Mouse (Mus musculus) left cerebral cortex, adult 6 months (tissue): Measurements from ENCODE around the gene Olfr731. TPM values are rescaled to one million over a fixed set of nuclear protein-coding genes. Genes with fewer than 3 reads are reported as not detected.

Experiments used
- long read RNA-seq, 2 experiments: library from polyadenylated mRNA; unstranded; transcript quantifications; one replicate each; pipeline ENCODE4 v2.0.0; 2019 to 2020
- polyA plus RNA-seq: library from polyadenylated mRNA; unstranded; fragments of <200 nt; fragmentation: Nextera tagmentation; gene quantifications from 2 replicates; pipeline ENCODE4 v1.2.3, GENCODE M21; 2021

Gene Olfr731
- not detected in 2 replicates for polyA plus RNA-seq
- long read RNA-seq, experiment 1, result 0 reads
- long read RNA-seq, experiment 2, result 0 reads

GRCm38 (mm10) chr14:50241766-50242165 is at the start of gene Olfr731:
TSS of gene Olfr731 (minus strand) at chr14:50241866.

DNA sequence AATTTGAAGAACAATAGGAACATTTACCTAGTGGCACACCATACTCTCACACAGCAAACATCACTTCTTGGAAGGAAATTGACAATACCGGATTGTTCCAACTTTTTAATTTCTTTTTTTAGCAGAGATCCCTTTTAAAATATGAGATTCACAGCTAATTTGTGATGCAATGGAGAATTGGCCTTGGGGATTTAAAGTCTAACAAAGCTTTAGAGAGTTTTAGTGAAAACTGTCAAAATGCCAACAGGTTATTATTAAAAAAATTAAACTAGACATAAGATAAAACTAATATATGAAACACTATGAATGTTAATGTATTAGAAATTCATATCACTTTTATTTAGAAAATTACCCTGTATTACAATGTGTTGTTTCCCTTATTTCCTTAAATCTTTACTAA is 42.4 kb upstream of the Olfr731 start, which contains the start of gene Olfr732:
Gene Olfr732, minus strand, starts transcription at position 101 of the 400 bp plus-strand sequence.

DNA sequence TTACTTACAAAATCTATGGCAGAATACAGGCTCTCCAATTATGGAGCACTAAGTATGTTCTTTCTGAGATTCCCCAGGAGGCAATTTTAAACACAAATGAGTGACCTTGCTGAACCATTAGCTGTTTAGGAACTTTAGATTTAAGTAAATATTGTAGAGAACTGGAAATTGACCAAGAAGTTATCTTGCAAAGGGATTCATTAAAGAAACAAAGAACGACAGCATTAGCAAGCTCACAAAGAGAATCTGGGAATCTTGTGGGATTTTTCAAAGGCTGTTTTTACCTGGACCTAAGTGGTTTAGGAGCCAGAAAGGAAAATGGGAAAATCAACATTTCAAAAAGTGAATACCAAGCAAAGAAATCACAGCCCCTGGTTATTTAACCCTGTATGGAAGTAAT is 53.6 kb downstream of the Olfr731 start, which contains the start of gene Olfr730:
Gene Olfr730, minus strand, starts transcription at position 101 of the 400 bp plus-strand sequence.

Other genes with a start within 250 kb of the Olfr731 start
- gene Olfr725, start 201.5 kb downstream of the Olfr731 start, polyA plus RNA-seq, result not detected in 2 replicates
- not detected in 2 replicates for gene Olfr726, start 150.9 kb downstream of the Olfr731 start, polyA plus RNA-seq
- not detected in 2 replicates for gene Olfr727, start 118.7 kb downstream of the Olfr731 start, polyA plus RNA-seq
- gene Olfr728, start 99.2 kb downstream of the Olfr731 start, polyA plus RNA-seq, result not detected in 2 replicates
- not detected in 2 replicates for gene Olfr729, start 89.0 kb downstream of the Olfr731 start, polyA plus RNA-seq
- not detected in 2 replicates for gene Olfr730, start 53.7 kb downstream of the Olfr731 start, polyA plus RNA-seq
- gene Olfr732, start 42.3 kb upstream of the Olfr731 start, polyA plus RNA-seq, result not detected in 2 replicates
- gene Olfr733, start 59.7 kb upstream of the Olfr731 start, polyA plus RNA-seq, result not detected in 2 replicates
- not detected in 2 replicates for gene Olfr734, start 84.9 kb upstream of the Olfr731 start, polyA plus RNA-seq
- not detected in 2 replicates for gene Olfr735, start 107.0 kb upstream of the Olfr731 start, polyA plus RNA-seq
- gene Tlr11, start 116.0 kb upstream of the Olfr731 start, polyA plus RNA-seq, result not detected in 2 replicates
- not detected in 2 replicates for gene Olfr736, start 139.3 kb upstream of the Olfr731 start, polyA plus RNA-seq
- gene Olfr738, start 165.7 kb upstream of the Olfr731 start, polyA plus RNA-seq, result not detected in 2 replicates
- not detected in 2 replicates for gene Olfr739, start 176.8 kb upstream of the Olfr731 start, polyA plus RNA-seq
- not detected in 2 replicates for gene Olfr740, start 203.7 kb upstream of the Olfr731 start, polyA plus RNA-seq
- not detected in 2 replicates for gene Olfr741, start 230.9 kb upstream of the Olfr731 start, polyA plus RNA-seq